Mouse (Mus musculus): ENCODE measurements around the gene Rinl.
A peak's percentile ranks its signal among the peaks of the same experiment; 100 is the strongest.

Rinl gene

DNA sequence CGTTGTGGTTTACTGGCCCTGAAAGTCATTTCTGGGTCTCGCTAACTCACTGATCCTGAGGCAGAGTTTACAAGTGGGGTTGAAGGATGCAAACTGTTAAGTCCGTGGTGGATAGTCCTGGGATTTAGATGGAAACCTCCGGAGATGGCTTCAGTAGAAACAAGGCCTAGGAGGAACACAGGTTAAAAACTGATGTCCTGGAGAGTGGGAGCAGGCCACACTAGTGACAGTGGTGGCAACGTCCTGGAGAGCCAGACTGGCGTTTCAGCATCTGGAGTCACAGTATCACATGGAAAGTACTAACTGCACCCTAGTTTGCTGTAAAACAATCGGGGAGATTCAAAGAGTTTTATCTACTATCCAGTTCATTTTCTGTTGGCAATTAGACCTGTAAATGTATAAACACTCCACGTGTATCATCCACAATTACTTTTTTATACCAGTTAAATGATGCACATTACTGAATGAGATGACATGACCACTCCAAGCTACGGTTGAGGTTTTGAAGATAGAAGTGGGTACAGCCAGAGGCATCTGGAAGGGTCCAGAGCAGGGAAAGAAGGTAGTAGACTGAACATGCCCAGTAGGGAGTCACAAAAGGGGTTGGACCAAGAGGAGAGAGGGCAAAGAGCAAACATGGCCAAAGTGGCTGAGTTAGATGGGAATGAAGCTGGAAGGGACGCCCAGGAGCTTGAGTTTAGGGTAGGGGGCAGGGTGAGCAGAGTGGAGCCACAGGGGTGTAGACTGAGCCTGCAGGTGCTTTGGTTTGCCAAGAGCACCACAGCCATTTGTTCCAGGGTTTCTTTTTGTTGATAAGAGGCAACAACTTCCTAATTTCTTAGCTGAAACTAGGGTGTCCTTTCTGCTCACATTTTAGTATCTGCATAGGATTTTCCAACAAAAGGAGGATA is 34.5 kb downstream of the Rinl start:
- DNase-seq (ENCODE audit: low spot score in 2 of 2) = no peak

DNA sequence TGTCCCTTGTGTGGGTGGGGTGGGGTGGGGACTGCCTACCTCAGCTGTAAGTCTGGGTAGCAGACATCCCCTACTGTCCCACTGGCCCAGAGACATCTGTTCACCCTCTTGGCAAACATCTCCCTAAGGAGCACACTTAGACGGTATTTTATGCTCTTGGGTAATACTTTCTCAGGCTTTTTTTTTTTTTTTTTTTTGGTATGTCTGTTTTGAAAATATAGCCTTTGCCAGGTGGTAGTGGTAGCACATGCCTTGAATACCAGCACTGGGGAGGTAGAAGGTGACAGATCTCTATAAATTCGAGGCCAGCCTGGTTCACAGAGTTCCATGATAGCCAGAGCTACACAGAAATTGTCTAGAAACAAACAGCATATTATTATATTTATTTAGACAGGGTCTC is 35.2 kb downstream of the Rinl start:
- DNase-seq (ENCODE audit: low spot score in 2 of 2) = no peak

DNA sequence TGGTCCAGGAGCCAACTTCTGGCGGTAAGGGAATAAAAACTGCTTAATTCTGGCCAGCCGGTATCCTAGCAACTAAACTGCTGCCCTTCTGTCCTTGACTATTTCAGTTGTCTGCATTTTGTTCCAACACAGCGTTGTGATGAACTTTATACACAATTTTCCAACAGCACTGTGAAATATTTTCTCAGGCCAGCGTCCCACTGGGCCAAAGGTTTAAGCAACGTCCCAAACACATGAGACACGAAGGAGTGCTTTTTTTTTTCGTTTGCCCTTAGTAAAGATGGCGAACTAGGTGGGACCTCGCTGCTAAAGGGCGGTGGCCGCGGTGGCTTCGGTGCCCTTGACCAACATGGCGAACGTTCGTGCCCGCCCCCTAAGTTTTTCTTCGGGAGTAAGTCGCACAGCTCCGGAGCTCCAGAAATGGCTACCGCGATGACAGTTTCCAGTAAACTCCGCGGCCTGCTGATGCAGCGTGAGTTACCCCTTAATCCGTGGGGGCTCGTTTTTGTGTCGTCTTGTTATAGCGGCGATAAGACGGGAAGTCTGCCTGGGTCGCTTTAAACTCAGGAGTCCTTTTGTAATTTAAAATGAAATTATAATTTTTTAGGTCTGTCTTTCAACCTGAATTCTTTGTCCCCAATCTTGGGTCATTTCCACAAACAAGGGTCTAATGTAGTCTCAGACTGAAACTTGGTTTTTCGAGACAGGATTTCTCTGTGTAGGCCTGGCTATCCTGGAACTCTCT is 36.3 kb downstream of the Rinl start, which contains the start of gene Ech1:
Gene Ech1, plus strand, starts transcription at position 277 of the 745 bp plus-strand sequence.
- DNase-seq (ENCODE audit: low spot score in 2 of 2) = peak; percentile 79 to 82

DNA sequence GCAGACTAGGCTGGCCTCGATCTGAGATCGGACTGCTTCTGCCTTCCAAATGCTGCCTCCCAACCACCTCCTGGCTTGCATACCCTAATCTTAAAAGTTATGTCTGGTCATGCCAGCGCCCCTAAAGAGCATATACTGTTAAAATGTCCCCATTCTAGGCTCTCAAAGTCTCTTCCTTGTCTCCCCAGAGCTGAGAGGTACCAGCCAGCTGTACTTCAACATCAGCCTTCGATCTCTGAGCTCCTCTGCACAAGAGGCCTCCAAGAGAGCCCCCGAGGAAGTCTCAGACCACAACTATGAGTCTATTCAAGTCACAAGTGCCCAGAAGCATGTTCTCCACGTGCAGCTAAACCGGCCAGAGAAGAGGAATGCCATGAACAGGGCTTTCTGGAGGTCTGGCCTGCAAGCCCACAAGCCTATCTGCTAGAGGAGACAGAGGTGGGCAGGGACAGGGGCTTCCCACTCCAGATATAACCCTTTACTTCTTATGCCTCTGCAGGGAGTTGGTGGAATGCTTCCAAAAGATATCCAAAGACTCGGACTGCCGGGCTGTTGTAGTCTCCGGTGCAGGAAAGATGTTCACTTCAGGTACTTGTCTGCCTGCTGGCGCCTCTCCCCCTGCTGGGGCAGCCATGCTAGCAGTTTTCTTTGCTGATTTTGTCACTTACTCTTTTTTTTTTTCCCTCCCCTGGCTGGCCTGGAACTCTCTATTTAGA is 37.1 kb downstream of the Rinl start:
- DNase-seq (ENCODE audit: low spot score in 2 of 2) = no peak

DNA sequence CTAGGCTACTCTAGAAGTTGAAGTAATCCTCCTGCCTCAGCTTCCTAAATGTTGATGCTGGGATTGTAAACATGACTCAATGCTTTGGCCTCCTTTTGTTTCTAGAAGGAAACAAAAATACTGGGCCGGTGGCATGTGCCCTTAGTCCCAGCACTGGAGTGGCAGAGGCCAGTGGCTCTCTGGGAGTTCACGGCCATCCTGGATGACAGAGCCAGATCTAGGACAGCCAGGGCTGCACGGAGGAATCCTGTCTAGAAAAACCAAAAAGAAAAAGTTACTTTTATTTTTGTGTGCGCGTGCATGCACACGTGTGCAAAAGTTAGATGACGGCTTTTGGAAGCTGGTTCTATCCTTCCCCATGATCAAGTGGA is 37.6 kb downstream of the Rinl start:
- DNase-seq (ENCODE audit: low spot score in 2 of 2) = no peak

DNA sequence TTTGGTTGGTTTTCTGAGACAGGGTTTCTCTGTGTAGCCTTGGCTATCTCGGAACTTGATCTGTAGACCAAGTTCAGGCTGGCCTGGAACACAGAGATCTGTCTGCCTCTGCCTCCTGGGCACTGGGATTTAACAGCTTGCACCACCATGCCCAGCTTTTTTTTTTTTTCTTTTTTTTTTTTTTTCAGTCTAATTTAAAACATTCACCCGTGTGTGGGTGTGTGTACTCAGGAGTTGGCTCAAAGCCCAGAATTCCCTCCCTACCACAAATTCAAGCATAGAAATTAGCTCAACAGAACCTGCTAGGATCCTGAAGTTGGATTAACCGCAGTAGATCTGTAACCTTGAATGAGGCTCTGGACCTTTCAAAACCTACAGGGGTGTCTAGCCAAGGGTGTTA is 38.6 kb downstream of the Rinl start:
- DNase-seq (ENCODE audit: low spot score in 2 of 2) = peak in 1 of 2 experiments; percentile 68

DNA sequence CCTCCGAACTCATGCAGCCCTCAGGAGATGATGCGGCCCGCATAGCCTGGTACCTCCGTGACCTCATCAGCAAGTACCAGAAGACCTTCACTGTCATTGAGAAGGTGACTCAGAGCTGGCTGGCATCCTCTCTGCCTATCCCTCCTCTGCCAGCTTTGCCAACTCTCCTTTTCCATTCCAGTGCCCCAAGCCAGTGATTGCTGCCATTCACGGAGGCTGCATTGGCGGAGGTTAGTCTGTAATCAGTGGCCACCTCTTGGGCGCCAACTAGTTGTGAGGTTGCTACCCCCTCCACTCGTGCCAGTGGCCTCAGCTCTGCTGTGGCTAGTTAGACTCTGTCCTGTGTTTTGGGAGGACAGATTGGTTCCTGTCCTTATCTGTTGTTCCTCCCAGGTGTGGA is 41.1 kb downstream of the Rinl start:
- DNase-seq (ENCODE audit: low spot score in 2 of 2) = no peak

DNA sequence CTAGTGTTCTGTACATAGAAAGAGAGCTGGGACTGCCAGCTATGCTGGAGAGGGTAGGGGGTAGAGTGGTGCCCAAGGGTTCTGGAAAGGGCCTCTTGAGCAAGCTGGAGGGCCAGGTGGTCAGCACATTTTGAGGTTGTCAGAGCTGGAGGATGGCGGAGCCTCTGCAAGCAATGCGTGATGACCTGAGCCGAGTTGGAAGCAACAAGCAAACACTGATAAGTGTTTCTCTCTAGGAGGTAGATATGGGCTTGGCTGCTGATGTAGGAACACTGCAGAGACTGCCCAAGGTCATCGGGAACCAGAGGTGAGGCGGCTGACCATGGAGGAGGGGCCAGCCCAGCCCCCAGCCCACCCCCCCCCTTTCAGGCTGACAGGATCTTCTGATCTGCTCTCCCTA is 42.2 kb downstream of the Rinl start:
- no peak for DNase-seq (ENCODE audit: low spot score in 2 of 2)

DNA sequence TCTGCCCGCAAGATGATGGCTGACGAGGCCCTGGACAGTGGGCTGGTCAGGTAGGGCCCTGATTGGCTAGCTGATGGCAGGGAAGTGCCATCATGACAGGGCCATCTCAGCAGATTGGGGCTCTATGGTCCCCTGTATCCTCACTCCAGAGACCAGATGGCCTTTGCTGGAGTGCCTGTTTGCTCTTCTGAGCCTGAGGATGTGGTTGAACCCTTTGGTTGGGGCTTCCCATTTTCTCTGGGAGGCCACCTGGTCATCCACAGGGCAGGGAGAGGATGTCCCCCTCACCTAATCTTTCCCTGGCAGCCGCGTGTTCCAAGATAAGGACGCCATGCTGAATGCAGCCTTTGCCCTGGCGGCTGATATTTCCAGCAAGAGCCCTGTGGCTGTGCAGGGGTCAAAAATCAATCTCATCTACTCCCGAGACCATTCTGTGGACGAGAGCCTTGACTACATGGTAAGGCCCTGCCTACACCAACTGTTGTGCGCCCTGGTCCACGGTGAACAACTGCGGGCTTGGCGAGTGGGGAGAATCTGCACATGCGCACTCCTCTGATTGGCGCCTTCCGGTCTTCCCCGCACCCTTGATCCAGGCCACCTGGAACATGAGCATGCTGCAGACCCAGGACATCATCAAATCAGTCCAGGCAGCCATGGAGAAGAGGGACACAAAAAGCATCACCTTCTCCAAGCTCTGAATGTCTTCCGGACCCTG is 42.8 kb downstream of the Rinl start:
- DNase-seq (ENCODE audit: low spot score in 2 of 2) = no peak

DNA sequence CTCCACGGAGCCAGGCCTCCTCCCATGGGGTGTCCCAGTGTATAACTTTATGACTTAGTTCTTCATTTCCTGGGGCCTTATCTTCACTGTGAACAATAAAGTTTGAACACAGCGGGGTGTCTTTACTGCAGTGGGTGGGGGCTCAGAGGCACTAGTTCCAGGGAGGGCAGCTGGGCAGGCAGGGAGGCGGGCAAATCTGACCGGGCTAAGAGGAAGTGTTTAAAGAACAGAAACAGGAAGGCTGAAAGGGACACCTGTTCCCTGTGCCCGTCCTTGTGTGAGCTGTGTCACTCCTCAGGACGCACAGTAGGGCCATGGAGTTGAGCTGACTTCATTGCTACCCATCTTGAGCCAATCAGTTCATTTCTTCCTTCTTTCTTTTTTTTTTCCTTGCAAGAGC is 43.4 kb downstream of the Rinl start:
- no peak for DNase-seq (ENCODE audit: low spot score in 2 of 2)

DNA sequence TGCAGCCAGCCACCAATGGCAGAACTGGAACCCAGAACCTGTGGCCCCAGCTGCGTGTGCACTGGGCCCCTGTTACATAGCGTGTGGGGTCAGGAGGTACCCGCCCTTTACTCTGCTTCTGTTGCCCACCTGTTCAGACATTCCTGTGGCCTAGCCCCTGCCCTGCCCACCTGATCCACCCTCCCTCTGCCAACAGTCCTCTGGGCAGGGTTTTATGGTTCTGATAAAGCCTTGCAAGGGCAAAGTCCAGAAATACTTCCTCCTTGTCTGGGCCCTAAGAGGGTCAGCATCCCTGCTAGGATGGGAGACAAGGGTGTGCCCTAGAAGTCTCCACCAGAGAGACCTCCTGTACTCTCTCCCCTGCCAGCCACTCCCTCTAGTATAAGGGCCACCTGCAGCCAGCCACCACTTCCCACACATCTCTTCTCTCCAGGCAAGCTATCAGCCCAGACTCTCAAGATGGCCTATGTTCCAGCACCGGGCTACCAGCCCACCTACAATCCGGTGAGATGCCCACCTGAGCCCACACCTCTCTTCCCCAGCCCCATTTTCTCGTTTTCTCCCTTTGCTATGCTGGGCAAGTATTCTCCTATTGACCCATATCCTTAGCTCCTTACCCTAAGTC is 45.1 kb downstream of the Rinl start, which contains the start of gene Lgals4:
Gene Lgals4, plus strand, starts transcription at position 132 of the 625 bp plus-strand sequence.
- no peak for DNase-seq (ENCODE audit: low spot score in 2 of 2)

DNA sequence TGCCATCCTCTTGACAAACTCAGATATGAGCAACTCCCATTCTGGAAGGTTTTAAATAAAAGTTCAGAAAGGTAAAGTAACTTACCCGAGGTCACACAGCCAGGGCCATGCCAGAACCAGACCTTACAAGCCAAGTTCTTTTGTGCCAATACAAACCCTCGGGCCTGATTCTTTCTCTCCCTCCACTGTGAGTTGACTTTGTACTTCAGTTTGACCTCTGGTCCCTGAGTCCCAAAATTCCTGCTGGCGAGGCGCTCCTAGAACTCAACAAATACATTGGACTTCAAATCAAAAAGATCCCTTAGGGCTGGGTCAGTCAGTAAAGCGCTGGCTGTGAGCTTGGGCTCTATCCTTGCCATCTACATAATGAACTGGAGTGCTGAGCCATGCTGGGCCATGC is 48.2 kb downstream of the Rinl start:
- no peak for DNase-seq (ENCODE audit: low spot score in 2 of 2)

DNA sequence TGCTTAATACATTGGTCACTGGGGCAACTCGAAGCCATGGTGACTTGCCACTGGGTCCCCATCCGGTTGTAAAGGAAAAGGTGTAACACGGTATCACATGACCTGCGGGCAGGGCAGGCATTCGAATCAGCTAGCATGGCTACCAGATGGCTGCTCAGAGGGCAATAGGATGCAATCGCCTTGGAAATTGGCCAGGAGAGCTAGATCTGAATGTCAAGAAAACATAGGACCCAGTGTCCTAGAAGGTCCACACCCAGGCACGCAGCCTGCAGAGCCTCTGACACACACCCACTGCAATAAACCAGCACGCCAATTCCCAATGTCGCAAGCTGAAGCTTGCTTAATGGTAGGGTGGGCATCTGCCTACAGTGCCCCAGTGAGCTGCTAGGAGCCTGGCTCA is 49.6 kb downstream of the Rinl start:
- DNase-seq (ENCODE audit: low spot score in 2 of 2) = no peak

DNA sequence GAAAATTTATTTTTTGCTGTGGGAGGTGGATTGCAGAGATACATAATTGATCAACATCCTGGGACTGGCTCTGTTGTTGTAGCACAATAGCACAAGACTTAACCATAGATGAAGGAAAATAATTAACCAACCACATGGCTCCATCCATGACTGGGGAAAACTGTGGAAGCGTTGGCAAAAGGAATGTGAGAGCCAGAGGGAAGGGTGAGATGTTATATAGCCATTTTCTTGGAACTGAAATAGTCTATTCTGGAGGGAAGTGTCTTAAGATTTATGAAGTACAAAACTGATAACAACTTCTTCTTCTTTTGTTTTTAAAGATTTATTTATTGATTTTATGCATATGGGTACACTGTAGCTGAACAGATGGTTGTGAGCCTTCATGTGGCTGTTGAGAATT is 58.5 kb downstream of the Rinl start:
- no peak for DNase-seq (ENCODE audit: low spot score in 2 of 2)
